Mouse (Mus musculus) embryo, embryonic 10.5 days (tissue): Measurements from ENCODE around the gene A930018P22Rik.

Experiments used
- DNase-seq: peaks from one replicate; pipeline ENCODE4 v3.0.0-alpha.2; 2015; ENCODE audit warnings: low spot score

The A930018P22Rik gene

DNA sequence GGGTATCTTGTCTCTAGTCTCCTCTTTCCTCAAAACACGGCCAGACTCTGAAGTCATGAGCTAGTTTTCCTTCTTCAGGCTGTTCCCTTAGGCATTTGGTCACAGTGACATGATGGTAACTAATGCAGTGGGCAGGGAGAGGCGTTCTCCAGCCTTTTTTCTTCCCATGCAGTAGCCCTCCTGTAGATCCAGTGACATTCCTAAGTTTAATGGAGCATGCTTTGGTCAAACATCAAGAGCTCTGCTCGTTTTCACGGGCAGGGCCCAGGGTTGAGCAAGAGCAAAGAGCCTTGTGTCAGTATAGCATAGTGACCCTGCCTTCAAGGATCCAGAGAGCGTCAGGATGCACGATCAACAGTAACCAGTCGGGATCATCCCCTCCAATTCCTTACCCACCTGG, 40.8 kb downstream of the A930018P22Rik start:
- DNase-seq, result no peak

DNA sequence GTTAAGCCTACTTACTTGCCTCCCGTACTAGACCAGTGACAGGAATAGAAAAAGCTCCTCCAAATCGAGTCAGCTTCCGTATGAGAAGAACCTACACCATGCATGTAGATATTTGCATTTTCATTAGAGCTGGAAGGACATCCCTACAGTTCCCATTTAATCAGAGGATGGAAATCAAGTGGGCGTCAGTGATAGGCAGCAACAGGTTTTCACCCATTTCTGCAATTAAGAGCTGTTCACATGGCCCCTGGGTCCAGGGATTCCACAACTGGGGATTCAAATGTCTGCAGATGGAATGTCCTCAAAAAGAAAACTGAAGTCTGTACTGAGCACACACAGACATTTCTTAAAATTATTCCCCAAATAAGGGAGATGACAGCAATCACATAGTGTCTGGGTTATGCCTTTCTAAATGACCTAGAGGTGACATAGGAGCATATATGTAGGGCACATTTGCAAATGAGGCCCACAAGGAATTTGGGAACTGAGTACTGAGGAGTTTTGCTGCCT, 41.5 kb downstream of the A930018P22Rik start:
- DNase-seq, result no peak

DNA sequence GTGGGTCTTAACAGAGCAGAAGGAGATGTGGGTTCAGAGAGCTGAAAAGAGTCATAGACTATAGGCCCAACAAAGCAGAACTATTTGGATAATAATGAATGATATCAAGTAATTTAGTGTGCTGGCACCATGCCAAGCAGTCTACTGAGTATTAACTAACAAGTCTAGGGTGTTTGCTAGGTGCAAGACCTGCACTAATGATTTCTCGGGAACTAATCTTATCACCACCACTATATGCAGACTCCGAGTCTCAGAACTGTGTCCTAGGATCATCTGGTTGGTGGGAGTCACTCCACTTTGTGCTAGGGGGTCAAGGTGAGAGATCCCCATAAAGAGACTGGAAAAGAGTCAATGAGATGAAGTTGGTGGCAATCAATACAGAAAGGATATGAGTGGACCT, 43.1 kb downstream of the A930018P22Rik start:
- no peak for DNase-seq

DNA sequence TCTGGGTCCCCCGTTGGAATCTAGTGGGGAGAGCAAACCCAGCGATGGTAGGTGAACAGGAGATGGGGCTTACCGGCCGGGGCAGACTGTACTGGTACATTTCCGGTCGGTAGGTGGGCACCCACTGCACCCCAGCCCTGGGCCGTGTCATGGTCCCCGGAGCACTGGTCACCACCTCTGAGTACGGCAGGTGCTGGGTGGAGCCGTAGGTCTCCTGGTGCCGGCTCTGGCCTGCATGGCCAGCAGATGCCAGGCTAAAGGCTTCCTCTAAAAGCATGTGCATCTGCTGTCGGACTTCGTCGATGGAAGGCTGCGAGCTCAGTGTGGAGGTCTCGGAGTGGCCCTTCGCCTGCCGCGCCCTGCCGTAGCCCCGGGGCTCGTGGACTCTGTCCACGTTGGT, 45.2 kb downstream of the A930018P22Rik start:
- no peak for DNase-seq

DNA sequence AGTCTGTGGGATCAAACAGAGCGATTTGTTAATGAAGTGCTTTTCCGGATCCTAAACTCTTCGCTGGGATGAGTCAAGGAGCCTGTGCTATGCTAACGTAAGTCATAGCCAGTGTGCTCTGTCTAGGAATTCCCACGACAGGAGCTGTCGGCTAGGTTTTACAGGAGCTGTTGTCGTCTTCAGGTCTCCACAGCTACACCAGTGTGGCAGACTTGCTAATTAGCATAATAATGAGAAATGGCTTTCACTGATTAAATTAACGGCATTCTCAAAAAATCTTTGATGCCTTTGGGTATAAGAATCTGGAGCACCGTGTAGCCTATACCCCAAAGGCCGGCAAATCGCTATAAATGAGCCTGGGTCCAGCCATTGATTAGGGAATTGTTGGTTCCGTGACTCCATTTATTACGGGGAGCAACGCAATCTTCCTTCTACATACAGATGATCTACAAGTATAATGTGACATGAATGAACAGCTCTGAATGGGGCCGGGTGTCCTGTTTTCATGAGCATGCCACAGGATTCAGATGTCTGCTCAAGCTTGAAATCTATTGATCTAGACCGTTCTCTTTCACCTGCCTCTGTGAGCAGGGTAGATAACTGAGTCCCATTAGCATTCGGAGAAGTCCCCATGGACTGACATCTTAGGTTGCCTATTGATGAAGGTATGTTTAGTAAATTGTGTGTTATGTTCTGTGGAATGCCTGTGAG, 45.8 kb downstream of the A930018P22Rik start:
- DNase-seq, result no peak

DNA sequence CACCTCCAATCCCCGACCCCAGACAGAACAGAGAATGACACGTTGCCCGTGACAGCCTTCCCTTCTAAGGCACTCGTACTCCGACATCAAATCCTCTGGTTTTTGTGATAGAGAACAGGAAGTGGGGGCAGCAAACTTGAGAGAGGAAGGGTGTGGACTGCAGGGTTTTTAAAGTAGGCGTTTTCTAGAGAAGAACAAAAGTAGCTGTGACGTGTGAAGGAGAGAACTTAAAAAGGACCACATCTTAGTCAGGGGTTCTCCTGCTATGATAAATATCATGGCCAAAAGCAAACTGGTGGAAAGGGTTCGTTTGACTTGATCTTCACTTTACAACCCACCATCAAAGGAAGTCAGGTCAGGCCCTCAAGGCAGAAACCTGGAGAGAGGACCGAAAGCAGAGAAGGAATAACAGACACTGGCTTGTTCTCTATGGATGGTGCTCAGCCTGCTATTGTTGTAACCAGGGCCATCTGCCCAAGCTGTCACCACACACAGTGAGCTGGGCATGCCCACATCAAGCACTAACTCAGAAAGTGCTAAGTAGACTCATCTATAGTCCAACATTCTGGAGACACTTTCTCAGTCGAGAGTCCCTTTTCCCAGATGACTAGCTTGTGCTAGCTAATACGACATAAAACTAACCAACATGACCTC, 50.3 kb downstream of the A930018P22Rik start:
- no peak for DNase-seq

DNA sequence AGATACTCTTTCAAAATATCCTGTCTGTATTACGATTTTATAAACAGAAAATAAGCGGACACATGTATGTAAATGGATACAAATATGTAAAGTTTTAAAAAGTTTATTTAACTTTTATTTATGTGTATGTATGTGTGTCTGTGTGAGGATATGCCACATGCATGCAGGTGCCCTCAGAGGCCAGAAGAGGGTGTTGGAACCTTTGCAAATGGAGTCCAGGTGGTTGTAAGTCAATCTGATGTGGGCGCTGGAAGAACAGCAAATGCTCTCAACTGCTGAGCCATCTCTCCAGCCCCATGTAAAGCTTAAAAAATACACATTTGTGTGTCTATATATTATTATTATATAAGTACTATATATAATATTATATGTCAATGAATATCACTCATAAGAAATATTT, 50.9 kb downstream of the A930018P22Rik start:
- DNase-seq, result no peak
